Mouse (Mus musculus) layer of hippocampus, adult 11-12 months (tissue): ENCODE measurements around the gene Nxf1.
"Not testable (repeated sequence)": the region's sequence is repeated elsewhere in the genome, so short reads cannot be mapped to it uniquely, and the experiment has no call there.

ENCODE experiments used
- DNase-seq: peaks from one replicate; pipeline ENCODE4 v3.0.0; 2022; ENCODE audit warnings: low spot score

Gene Nxf1

GRCm38 (mm10) chr19:8756635-8757387 is at the start of gene Nxf1:
TSS of gene Nxf1 (plus strand) at chr19:8757073.
- peak; percentile 91 for DNase-seq

GRCm38 (mm10) chr19:8708954-8709353 is 47.9 kb upstream of the Nxf1 start:
- DNase-seq: no peak

- DNase-seq: no peak
Measured at GRCm38 (mm10) chr19:8710057-8710456, 46.8 kb upstream of the Nxf1 start.

GRCm38 (mm10) chr19:8711506-8711905 is 45.4 kb upstream of the Nxf1 start:
- DNase-seq: no peak

- no peak for DNase-seq
Measured at GRCm38 (mm10) chr19:8711949-8712869, 44.7 kb upstream of the Nxf1 start.

- peak; percentile 76 for DNase-seq
Measured at GRCm38 (mm10) chr19:8712870-8713305, 44.0 kb upstream of the Nxf1 start.

GRCm38 (mm10) chr19:8713306-8713996 is 43.4 kb upstream of the Nxf1 start:
- DNase-seq: peak; percentile 96

- DNase-seq: no peak
Measured at GRCm38 (mm10) chr19:8713997-8714652, 42.7 kb upstream of the Nxf1 start.

- peak; percentile 19 for DNase-seq
Measured at GRCm38 (mm10) chr19:8714653-8715481, 42.0 kb upstream of the Nxf1 start.

- no peak for DNase-seq
Measured at GRCm38 (mm10) chr19:8715868-8716766, 40.8 kb upstream of the Nxf1 start.

GRCm38 (mm10) chr19:8716767-8717475 is 40.0 kb upstream of the Nxf1 start:
- no peak for DNase-seq

GRCm38 (mm10) chr19:8718357-8718756 is 38.5 kb upstream of the Nxf1 start:
- DNase-seq: peak; percentile 59

GRCm38 (mm10) chr19:8719037-8719436 is 37.8 kb upstream of the Nxf1 start:
- DNase-seq: not testable (repeated sequence)

- DNase-seq: no peak
Measured at GRCm38 (mm10) chr19:8721378-8721777, 35.5 kb upstream of the Nxf1 start.

GRCm38 (mm10) chr19:8722021-8722420 is 34.9 kb upstream of the Nxf1 start:
- no peak for DNase-seq

GRCm38 (mm10) chr19:8722559-8722906 is 34.3 kb upstream of the Nxf1 start:
- DNase-seq: no peak

- peak; percentile 97 for DNase-seq
Measured at GRCm38 (mm10) chr19:8722907-8723573, 33.8 kb upstream of the Nxf1 start, which contains the start of gene Slc3a2. TSS of gene Slc3a2 (minus strand) at chr19:8723369.

- DNase-seq: peak; percentile 30
Measured at GRCm38 (mm10) chr19:8723574-8724346, 33.1 kb upstream of the Nxf1 start.
